Mouse (Mus musculus): ENCODE results near the gene Nrd1.

The Nrd1 gene

DNA sequence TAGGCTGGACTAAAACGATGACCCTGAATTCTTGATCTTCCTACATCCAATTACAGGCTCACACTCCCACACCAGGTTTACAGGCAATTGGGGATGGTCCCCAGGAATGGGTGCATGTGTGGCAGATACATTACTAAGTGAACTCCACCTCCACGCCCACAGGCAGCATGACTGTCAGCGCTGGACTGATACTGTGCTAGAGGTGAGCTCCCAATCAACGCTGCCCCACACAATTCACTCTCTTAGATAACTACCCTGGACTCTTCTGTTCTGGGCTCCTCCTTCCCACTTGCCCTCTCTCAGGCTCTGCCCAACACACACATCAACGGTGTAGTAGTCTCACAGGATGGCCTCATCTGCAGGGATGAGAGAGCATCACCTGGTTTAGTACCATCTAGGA is 91.9 kb downstream of the Nrd1 start:
- in situ Hi-C loops (cut with MboI, MseI) = no loop called here

DNA sequence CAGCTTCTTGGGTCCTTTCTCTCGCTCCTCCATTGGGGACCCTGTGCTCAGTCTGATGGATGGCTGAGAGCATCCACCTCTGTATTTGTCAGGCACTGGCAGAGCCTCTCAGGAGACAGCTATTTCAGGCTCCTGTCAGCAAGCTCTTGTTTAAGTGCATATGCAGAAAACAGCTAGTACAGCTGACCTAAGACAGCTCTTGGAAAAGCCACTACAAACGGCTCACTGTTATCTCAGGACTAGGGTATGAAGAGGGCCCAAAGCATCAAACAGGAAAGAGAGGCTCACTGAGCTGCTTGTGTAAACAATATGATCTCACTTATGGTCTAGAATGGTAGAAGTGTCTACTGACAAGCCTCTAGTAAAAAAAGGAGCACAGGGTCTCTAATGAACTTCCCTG is 93.8 kb downstream of the Nrd1 start:
- in situ Hi-C loops (cut with MboI, MseI) = no loop called here

DNA sequence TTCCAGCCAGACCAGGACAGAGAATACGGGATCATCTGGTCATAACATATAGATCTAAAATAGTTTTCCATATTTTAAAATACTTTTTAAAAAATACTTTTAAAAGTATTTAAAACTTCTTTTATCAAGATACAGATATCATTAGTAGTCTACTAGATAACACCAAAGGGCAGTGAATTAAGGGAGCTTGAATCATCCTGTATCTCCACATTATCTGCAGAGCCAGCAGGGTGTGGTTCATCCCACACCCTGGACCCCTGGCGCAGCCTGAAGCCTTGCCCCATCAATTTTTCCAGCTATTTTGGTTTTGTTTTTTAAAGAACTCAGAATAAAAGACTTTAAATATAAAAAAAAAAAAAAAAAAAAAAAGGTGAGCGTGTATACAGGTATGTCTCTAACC is 98.4 kb downstream of the Nrd1 start:
- in situ Hi-C loops (cut with MboI, MseI) = no loop called here

DNA sequence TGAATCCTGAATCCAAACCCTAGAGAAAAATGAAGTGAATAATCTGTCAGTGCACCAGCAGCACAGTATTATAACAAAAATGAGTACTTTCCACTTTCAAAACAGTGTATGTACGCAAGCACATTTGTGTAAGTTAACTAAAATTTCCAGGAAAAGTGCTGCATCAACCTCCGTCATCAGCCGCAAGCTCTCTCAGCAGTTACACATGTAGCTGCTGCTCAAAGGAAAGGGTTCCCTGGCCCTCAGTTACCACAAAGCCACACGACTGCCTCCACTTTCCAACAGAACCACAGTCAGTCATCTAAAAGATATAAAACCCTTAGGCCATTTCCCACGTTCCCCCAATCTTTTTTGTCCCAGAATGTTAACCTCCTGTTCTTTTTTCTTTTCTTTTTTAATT is 102.1 kb downstream of the Nrd1 start:
- in situ Hi-C loops (cut with MboI, MseI) = no loop called here

DNA sequence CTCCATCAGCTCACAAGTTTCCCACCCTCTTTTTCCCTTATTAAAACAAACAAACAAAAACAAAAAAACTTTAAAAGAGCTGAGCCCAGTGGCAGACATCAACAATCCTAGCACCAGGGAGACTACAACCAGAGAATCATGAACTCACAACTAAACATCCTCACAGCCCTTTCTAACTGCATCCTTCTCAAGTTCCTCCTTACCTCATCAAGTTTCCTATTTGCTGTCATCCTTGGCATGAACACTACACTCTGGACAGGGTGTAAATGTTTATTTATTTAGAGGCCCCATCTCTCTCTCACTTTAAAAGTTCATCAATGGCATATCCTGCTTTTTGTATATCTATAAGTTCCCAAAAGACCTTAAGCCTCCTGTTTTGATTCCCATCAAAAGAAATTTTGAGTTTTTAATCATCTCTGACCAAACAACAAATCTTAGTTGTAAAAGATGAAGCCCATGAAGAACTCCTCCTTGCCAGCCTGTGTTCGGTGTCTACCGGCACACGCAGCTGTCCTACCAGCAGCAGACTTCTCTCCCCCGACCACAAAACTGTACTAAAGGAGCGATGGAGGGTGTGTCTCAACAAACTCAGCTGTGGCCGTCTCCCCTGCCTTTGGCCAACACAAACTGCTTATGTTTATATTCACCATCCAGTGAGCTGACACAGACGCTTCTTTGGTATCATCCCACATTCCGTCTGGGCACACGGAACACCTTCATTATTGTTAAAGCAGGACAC is 102.9 kb downstream of the Nrd1 start:
- in situ Hi-C loops (cut with MboI, MseI) = no loop called here

DNA sequence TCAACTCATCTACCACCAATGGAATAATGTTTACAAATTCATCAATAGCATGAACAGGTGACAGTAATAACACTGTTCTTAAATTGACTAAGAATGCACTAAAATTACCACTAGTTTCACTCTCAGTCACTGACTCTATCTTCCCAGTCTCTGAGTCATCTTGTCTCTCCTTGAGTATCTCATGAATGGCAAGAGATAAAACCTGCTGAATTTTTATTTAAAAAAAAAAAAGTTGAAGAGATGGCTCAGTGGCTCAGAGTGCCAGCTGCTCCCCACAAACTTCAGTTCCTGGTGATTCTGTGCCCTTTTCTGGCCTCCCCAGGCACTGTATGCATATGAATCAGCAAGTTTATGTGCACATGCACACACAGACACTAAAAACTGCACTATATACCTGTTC is 104.8 kb downstream of the Nrd1 start:
- in situ Hi-C loops (cut with MboI, MseI) = no loop called here

DNA sequence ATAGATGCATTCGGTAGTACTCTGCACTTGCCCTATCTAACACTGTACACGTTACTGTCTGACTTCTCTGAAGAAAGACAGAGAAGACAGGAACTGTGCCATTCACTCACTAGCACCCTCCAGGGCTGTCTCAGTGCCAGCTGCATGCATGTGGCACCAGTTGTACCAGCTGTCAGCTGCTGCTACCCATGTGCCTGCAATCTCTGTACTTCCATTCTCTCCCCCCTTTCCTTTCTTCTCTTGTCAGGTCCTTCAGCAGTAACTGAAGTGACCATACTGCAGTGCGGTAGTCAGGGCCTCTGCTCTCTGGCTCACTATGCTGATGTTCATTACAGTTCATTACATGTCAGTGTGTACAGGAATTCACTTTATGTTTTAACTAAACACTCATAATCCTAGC is 105.6 kb downstream of the Nrd1 start:
- in situ Hi-C loops (cut with MboI, MseI) = no loop called here

DNA sequence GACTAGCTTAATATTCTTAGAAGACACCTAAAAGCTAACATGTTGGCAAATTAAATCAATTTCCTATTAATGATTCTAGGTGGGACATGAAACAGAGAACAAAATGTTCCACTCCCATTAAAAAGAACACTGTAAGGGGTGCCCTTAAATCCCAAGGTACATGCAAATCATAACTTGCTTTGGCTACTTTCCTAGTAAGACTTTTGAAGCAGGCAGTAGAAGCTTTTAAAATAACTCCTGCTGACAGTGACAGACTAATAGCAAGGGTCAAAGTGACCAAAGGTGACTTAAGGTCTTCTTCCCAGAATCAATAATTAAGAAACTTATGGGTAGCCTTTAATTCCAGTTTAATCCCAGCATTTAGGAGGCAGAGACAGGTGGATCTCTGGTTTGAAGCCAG is 106.1 kb downstream of the Nrd1 start:
- in situ Hi-C loops (cut with MboI, MseI) = no loop called here

DNA sequence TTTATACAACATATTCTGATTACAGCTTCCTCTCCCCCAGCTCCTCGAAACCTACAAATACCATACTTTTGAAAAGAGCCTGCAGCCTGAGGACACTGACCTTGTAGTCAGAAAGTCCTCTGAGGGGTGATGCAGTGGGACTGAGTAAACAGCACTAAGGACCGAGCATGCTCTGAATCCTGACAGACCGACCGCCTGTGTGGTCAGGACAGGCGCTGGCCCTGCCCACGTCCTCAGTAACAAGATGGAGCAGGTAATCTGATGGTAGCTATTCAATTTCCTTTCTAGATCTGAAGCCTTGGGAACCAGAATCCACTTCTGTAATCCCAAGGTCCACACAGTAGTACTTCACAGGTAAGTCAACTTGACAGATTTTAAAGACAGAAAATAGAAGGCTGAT is 108.6 kb downstream of the Nrd1 start:
- in situ Hi-C loops (cut with MboI, MseI) = no loop called here

DNA sequence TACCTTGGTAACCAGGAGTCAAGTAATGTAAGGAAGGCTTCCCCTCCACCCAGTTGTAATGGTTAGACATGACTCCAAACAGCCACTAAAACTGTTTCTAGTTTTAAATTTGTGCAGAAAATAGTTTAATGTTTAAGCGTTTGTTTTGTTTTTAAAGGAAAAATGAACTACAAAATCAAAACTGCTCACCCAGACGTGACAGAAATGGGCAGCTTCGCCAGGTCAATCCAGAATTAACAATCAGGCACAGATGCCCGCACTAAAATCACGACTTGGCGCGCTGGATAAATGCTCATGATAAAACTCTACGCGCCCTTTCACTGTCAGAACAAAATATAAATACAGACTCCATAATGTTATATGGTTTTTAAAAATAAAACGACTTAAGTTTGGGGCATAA is 109.2 kb downstream of the Nrd1 start:
- in situ Hi-C loops (cut with MboI, MseI) = no loop called here

DNA sequence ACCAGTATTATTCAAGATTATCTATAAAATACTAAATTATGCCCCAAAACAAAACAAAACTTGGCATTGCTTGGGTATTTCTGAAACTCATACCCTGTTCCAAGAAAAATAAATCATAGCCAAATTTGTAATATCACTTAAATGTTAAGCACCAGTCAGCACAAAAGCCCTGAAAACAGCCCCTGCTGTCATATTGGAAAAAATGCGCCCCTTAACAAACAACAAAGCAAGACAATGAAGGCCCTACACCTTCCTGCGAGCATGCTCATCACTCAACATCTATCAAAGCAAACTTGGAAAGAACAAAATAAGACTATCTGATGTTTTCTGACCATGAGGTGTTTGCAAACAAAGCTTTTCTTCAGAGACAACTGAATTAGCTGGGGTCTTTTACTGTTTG is 110.5 kb downstream of the Nrd1 start:
- in situ Hi-C loops (cut with MboI, MseI) = no loop called here

Measured in T-helper 1 cell (primary cell).